Mouse (Mus musculus) C2C12 (cell line): ENCODE measurements around the gene Gm20388. TPM values are rescaled to one million over a fixed set of nuclear protein-coding genes. Genes with fewer than 3 reads are reported as not detected.

Experiments used
- H3K27me3 ChIP-seq: one replicate; pipeline ENCODE4 v1.6.1; 2011; ENCODE audit not compliant: control insufficient read depth, insufficient read depth, insufficient read length
- H3K36me3 ChIP-seq: one replicate; pipeline ENCODE4 v1.6.1; 2011; ENCODE audit not compliant: control insufficient read depth, insufficient read depth
- H3K4me3 ChIP-seq: one replicate; pipeline ENCODE4 v1.5.1; 2011; ENCODE audit warnings: mild to moderate bottlenecking, control low read depth; ENCODE audit not compliant: poor library complexity, insufficient read depth, severe bottlenecking
- H3K79me2 ChIP-seq: one replicate; pipeline ENCODE4 v1.6.1; 2011; ENCODE audit not compliant: control insufficient read depth, insufficient read depth
- H3K79me3 ChIP-seq: one replicate; pipeline ENCODE4 v1.6.1; 2011; ENCODE audit warnings: low read depth, control low read depth
- H3ac ChIP-seq: one replicate; pipeline ENCODE3; 2011; ENCODE audit warnings: low read depth; ENCODE audit not compliant: control insufficient read depth, insufficient read length
- CEBPB ChIP-seq: IDR thresholded peaks from one replicate; pipeline ENCODE4 v1.6.1; 2011; ENCODE audit warnings: low read depth, mild to moderate bottlenecking, control low read depth, moderate library complexity
- CTCF ChIP-seq: IDR thresholded peaks from one replicate; pipeline ENCODE4 v1.5.1; 2011; ENCODE audit not compliant: control insufficient read depth, insufficient read depth, insufficient read length
- FOSL1 ChIP-seq: IDR thresholded peaks from one replicate; pipeline ENCODE4 v1.8.0; 2011; ENCODE audit warnings: mild to moderate bottlenecking, low read length; ENCODE audit not compliant: poor library complexity, insufficient read depth, severe bottlenecking
- MAX ChIP-seq: IDR thresholded peaks from one replicate; pipeline ENCODE4 v1.6.1; 2011; ENCODE audit warnings: mild to moderate bottlenecking, control low read depth
- MYOD1 ChIP-seq: IDR thresholded peaks from one replicate; pipeline ENCODE4 v1.6.1; 2011; ENCODE audit warnings: low read depth; ENCODE audit not compliant: control insufficient read depth, insufficient read length
- MYOG ChIP-seq: IDR thresholded peaks from one replicate; pipeline ENCODE4 v1.6.1; 2011; ENCODE audit not compliant: control insufficient read depth, insufficient read length; ENCODE audit errors: extremely low read depth
- USF1 ChIP-seq: IDR thresholded peaks from one replicate; pipeline ENCODE4 v1.6.1; 2011; ENCODE audit warnings: low read depth, mild to moderate bottlenecking, control low read depth, moderate library complexity
- polyA plus RNA-seq: library from polyadenylated mRNA; unstranded; fragments of >200 nt; fragmentation: generic; extraction: Trizol; gene quantifications from one replicate; pipeline ENCODE4 v1.2.1, GENCODE M21; 2012; ENCODE audit warnings: missing spikeins

Gene Gm20388
- polyA plus RNA-seq, 1 experiment, result 15.0 TPM

- no peaks in the 10 kb centered on the region for H3K36me3 ChIP-seq
- no peak overlapping the region for H3K4me3 ChIP-seq
- H3K79me2 ChIP-seq, result no peaks in the 10 kb centered on the region
- TF ChIP-seq USF1 (no peak), MYOD1 (no peak)
- peaks cover 29% of the 10 kb centered on the region for H3K27me3 ChIP-seq
- no peaks in the 10 kb centered on the region for H3K79me3 ChIP-seq
- H3ac ChIP-seq, result no peak overlapping the region
Measured at GRCm38 (mm10) chr8:122817724-122818496, 2907.3 kb downstream of the Gm20388 start.

DNA sequence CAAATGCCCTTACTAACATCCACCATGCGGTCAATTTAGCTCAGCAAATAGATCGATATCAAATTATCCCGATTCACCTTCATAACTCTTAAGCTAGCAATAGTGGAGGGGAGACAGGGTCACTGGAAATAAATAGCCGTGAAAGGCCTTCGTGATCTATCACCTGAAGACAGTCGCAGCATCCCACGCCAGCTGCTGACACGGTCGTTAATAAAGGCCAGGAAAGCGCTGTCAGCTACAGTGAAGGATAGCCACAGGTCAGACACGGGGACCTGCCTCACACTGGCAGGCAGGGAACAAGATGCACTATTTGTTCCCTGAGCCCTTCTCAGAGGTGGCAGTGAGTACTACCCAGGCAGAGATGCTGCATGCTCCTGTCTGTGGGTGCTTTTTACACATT lies 2909.1 kb downstream of the Gm20388 start:
- H3K4me3 ChIP-seq, result no peak overlapping the region
- TF ChIP-seq CEBPB, result no peak
- no peak for TF ChIP-seq MYOD1
- TF ChIP-seq MYOG, result no peak
- TF ChIP-seq USF1, result no peak
- no peak for TF ChIP-seq MAX

GRCm38 (mm10) chr8:122824571-122824970 lies 2913.9 kb downstream of the Gm20388 start:
- TF ChIP-seq CEBPB (no peak), CTCF (no peak), MYOD1 (no peak), FOSL1 (no peak), USF1 (no peak), MYOG (no peak), MAX (no peak)
- H3K36me3 ChIP-seq, result no peaks in the 10 kb centered on the region
- no peak overlapping the region for H3ac ChIP-seq
- no peaks in the 10 kb centered on the region for H3K79me2 ChIP-seq
- H3K79me3 ChIP-seq, result no peaks in the 10 kb centered on the region
- H3K27me3 ChIP-seq, result peaks cover 16% of the 10 kb centered on the region
- H3K4me3 ChIP-seq, result no peak overlapping the region

More for the DNA sequence above, 2909.1 kb downstream of the Gm20388 start:
- Histone ChIP-seq H3ac (no peak overlapping the region), H3K36me3 (no peaks in the 10 kb centered on the region), H3K79me3 (no peaks in the 10 kb centered on the region), H3K79me2 (no peaks in the 10 kb centered on the region), H3K27me3 (peaks cover 23% of the 10 kb centered on the region)

- Histone ChIP-seq H3K4me3 (no peak overlapping the region), H3K79me2 (no peaks in the 10 kb centered on the region), H3K79me3 (no peaks in the 10 kb centered on the region), H3K27me3 (peaks cover 16% of the 10 kb centered on the region), H3K36me3 (no peaks in the 10 kb centered on the region), H3ac (no peak overlapping the region)
- no peak for TF ChIP-seq CTCF
- TF ChIP-seq MYOD1, result no peak
Measured at GRCm38 (mm10) chr8:122824986-122825385, 2914.3 kb downstream of the Gm20388 start.

DNA sequence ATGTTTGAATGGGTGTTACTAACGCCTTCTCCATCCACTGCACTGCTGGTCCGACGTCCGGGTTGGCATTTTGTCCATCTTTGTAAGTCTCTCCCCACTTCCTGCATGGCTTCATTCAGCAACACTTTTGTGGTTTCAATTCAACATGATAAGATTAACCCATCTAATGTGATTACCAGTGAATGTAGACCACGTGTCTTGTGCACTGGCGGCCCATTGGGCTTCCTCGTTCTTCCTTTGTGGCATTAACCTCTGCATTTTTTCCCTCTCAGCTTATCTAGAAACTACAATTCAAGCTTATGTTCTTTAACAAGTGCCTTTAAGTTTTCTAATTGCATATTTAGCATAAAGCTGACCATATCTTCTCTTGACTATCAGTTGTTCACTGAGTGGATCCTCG lies 2914.8 kb downstream of the Gm20388 start:
- TF ChIP-seq MAX (no peak), MYOG (no peak), MYOD1 (no peak), FOSL1 (no peak), CEBPB (no peak), USF1 (no peak), CTCF (no peak)
- Histone ChIP-seq H3K36me3 (no peaks in the 10 kb centered on the region), H3K4me3 (no peak overlapping the region), H3K27me3 (peaks cover 14% of the 10 kb centered on the region), H3ac (no peak overlapping the region), H3K79me3 (no peaks in the 10 kb centered on the region), H3K79me2 (no peaks in the 10 kb centered on the region)

DNA sequence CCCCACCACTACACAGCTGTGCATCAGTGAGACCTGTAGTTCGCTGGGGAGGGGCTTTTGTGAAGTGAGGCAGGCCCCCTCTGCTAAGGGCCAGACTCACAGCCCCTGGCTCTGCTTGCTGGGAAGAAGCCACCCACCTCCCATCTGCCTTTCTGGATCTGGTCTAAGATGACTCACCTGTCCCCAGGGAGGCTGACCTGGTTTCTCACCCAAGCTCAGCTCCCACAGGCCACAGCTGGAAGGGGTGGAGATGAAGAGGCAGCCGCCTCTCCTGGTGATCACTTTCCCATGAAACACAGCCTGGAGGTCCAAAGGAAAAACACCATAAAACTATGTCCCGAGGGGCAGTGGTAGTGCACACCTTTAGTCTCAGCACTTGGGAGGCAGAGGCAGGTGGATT lies 2918.8 kb downstream of the Gm20388 start:
- H3K4me3 ChIP-seq, result no peak overlapping the region
- H3K36me3 ChIP-seq, result no peaks in the 10 kb centered on the region
- H3K79me3 ChIP-seq, result no peaks in the 10 kb centered on the region
- H3ac ChIP-seq, result no peak overlapping the region
- TF ChIP-seq FOSL1, result no peak
- TF ChIP-seq MAX, result no peak
- TF ChIP-seq MYOG, result no peak
- no peak for TF ChIP-seq USF1
- no peak for TF ChIP-seq MYOD1
- TF ChIP-seq CTCF, result no peak
- no peak for TF ChIP-seq CEBPB
- no peaks in the 10 kb centered on the region for H3K79me2 ChIP-seq
- H3K27me3 ChIP-seq, result peaks cover 13% of the 10 kb centered on the region
